Mouse (Mus musculus): ENCODE data around the gene Nppb.

The Nppb gene

GRCm38 (mm10) chr4:148035440-148035839 is 49.9 kb downstream of the Nppb start:
- DNase-seq (ENCODE audit: low read depth in 2 of 2, low spot score in 2 of 2): no peak

Data from CD8-positive naive resting alpha-beta T cell, adult 2 months (primary cell).